8 mouse cellular contexts compared by ENCODE assay signal in the genomic region with DNA sequence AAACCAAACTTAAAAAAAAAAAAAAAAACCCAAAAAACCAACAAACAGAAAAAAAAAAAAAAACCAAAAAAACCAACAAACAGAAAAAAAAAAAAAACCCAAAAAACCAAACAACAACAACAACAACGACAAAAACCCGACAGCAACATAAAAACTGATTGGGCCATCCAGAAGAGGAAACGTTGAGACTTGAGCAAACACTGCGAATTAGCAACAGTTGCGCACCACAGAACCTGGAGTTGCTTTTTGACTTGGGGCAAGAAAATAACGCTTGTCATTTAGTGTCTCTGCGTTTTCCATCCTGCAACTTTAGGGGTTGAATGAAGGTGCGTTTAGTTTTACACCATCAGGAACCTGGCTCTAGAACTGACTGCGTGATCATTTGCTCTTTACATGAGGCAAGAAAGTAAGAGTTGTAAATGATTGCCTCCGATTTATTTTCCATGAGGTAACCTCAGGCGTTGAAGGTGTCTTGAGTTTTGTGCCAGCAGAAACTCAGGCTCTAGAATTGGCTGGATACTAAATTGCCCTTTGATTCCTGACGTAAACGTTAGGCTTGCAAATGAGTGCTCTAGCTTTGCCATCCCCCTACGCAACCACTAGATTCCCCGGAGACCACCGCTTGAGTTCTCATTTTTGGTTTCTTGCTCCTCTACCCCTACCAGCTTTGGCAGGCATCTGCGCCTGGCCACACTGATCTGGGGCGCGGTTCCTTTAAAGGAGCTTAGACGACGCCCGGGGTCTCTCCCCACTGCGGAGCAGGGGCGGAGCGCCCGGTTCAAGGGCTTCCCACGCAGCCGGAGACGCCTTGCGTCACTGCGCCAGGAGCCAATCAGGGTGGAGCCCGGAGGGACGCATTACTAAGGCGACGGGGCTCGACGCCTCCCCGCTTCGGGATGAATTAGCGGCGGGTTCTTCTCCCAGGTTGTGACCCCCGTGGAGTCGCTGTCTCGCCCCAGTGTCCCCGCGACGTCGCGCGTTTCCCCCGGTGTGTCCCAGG. TPM values are rescaled to one million over a fixed set of nuclear protein-coding genes. Genes with fewer than 3 reads are reported as not detected.
DNase-seq lines count a peak whose midpoint lies in the region; ATAC-seq lines count a peak whose summit lies in the region.

A gene (plus strand): TSS at position 828 of the 1,000 bp plus-strand sequence.

- peak; percentile 99 for ATAC-seq in common myeloid progenitor, adult 5-6 weeks (replicated peaks; ENCODE audit: low read depth, poor library complexity, severe bottlenecking)

- no peaks in the 10 kb centered on the region for H3K9me3 ChIP-seq in megakaryocyte, embryonic 14.5 days

- peak; percentile 97 for DNase-seq in ZHBTc4 (ENCODE audit: low read depth, low spot score)
- peak; percentile 88 to 91 for DNase-seq in gastrocnemius, adult 8-10 months (ENCODE audit: low spot score in 2 of 2)
- DNase-seq in hindlimb bud, embryonic 11.5 days (ENCODE audit: extremely low spot score, low read depth, low spot score) = peak; percentile 77
- peak; percentile 93 to 95 for DNase-seq in left cerebral cortex, adult 8-10 months (ENCODE audit: low spot score in 2 of 2)
- DNase-seq in right cerebral cortex, postnatal 10 days (ENCODE audit: low spot score in 2 of 2) = peak; percentile 97
- peak; percentile 88 for DNase-seq in urinary bladder, postnatal 25 days (ENCODE audit: low spot score)

- no peaks in the 10 kb centered on the region for H3K36me3 ChIP-seq in megakaryocyte, embryonic 14.5 days (replicated peaks; ENCODE audit: low read length)

- H3K4me1 ChIP-seq in megakaryocyte, embryonic 14.5 days = peaks cover 20% of the 10 kb centered on the region

- H3K4me3 ChIP-seq in megakaryocyte, embryonic 14.5 days (replicated peaks) = peak within 1 kb of the TSS; percentile 95

- H3K27me3 ChIP-seq in megakaryocyte, embryonic 14.5 days (replicated peaks) = peaks cover 6% of the 10 kb centered on the region

RNA-seq across cellular contexts. Expression of the gene that starts here (rescaled TPM):
- 5.7 and 11.1 TPM in 2 replicates for total RNA-seq in common myeloid progenitor, adult 5-6 weeks (2017)
- total RNA-seq in gastrocnemius, adult 8-10 months (2022) = 10 to 100 TPM; 16.3 to 20.3 (median 18.4) TPM
- total RNA-seq in left cerebral cortex, adult 8-10 months (2022) = 10 to 100 TPM; 34.4 to 39.2 (median 36.5) TPM
- polyA plus RNA-seq in megakaryocyte, embryonic 14.5 days (2012; ENCODE audit: insufficient read depth, low replicate concordance) = 0.46 TPM in 1 of 2 replicates, not detected in the other

Comparison
In these comparisons a context has a peak if more than half of its experiments do, and no peak if none do; other contexts are left out.
1. Peak in every context shown above with its lines: DNase-seq, ATAC-seq and H3K4me3 ChIP-seq.